Mouse (Mus musculus) forebrain, embryonic 15.5 days (tissue): ENCODE data around the gene Tmem150c. TPM values are rescaled to one million over a fixed set of nuclear protein-coding genes. Genes with fewer than 3 reads are reported as not detected.

Experiments
- ATAC-seq: fragments of 200-750 bp; cut with Nextera tagmentation; replicated peaks from 2 replicates; pipeline ENCODE4 v1.8.0; 2017; ENCODE audit warnings: mild to moderate bottlenecking, moderate TSS enrichment, moderate library complexity
- H3K27ac ChIP-seq: fragments of 300-500 bp; sonication (generic); replicated peaks from 2 replicates; pipeline ENCODE4 v1.5.1; 2015; ENCODE audit warnings: mild to moderate bottlenecking, inconsistent platforms
- H3K27me3 ChIP-seq: fragments of 300-500 bp; sonication (generic); 2 replicates; pipeline ENCODE4 v1.6.1; 2015; ENCODE audit warnings: inconsistent platforms
- H3K36me3 ChIP-seq: fragments of 300-500 bp; sonication (generic); 2 replicates; pipeline ENCODE4 v1.6.1; 2015; ENCODE audit warnings: mild to moderate bottlenecking, inconsistent platforms
- H3K4me1 ChIP-seq: fragments of 300-500 bp; sonication (generic); 2 replicates; pipeline ENCODE4 v1.6.1; 2015; ENCODE audit warnings: inconsistent platforms
- H3K4me2 ChIP-seq: fragments of 300-500 bp; sonication (generic); replicated peaks from 2 replicates; pipeline ENCODE4 v1.6.1; 2015; ENCODE audit warnings: mild to moderate bottlenecking, inconsistent platforms
- H3K4me3 ChIP-seq: fragments of 300-500 bp; sonication (generic); 2 replicates; pipeline ENCODE4 v1.5.1; 2015; ENCODE audit warnings: mild to moderate bottlenecking, inconsistent platforms
- H3K9ac ChIP-seq: fragments of 300-500 bp; sonication (generic); replicated peaks from 2 replicates; pipeline ENCODE4 v1.6.1; 2015; ENCODE audit warnings: mild to moderate bottlenecking, inconsistent platforms
- H3K9me3 ChIP-seq: fragments of 300-500 bp; sonication (generic); 2 replicates; pipeline ENCODE4 v1.6.1; 2016; ENCODE audit warnings: inconsistent platforms
- WGBS: fragments of 180-500 bp; shearing (Covaris S2); methylation state at CpG from one replicate; pipeline ENCODE4 v1.1.7; 2015; ENCODE audit warnings: mixed read lengths; 5-methylcytosine and 5-hydroxymethylcytosine counted together
- polyA plus RNA-seq: library from polyadenylated mRNA; unstranded; fragments of >200 nt; fragmentation: Nextera tagmentation; extraction: Ambion mirVana; gene quantifications from 2 replicates; pipeline ENCODE4 v1.2.1, GENCODE M21; 2015

Tmem150c gene
- 31.8 and 32.1 TPM in 2 replicates for polyA plus RNA-seq

- Histone ChIP-seq H3K4me3 (peak within 1 kb of the TSS; percentile 72), H3K36me3 (no peaks in the 10 kb centered on the region), H3K27me3 (no peaks in the 10 kb centered on the region), H3K4me1 (peaks cover 13% of the 10 kb centered on the region), H3K9ac (peak within 1 kb of the TSS; percentile 80), H3K4me2 (peak within 1 kb of the TSS; percentile 90), H3K27ac (peak within 1 kb of the TSS; percentile 72), H3K9me3 (no peaks in the 10 kb centered on the region)
- peak; percentile 39 for ATAC-seq
- 9% methylated on average over 6 of the region's 6 CpGs for whole genome bisulfite sequencing
Measured at GRCm38 (mm10) chr5:100159638-100159973, at the start of gene Tmem150c. TSS of gene Tmem150c (minus strand) at chr5:100159808.

GRCm38 (mm10) chr5:100209093-100209492 is 49.5 kb upstream of the Tmem150c start:
- Histone ChIP-seq H3K9ac (no peak overlapping the region), H3K36me3 (no peaks in the 10 kb centered on the region), H3K9me3 (no peaks in the 10 kb centered on the region), H3K27ac (no peak overlapping the region), H3K4me1 (no peaks in the 10 kb centered on the region), H3K4me2 (no peak overlapping the region), H3K4me3 (no peak overlapping the region), H3K27me3 (no peaks in the 10 kb centered on the region)
- no peak for ATAC-seq
- WGBS = 88% methylated on average over 7 of the region's 7 CpGs

GRCm38 (mm10) chr5:100206675-100207074 is 47.1 kb upstream of the Tmem150c start:
- H3K9ac ChIP-seq = no peak overlapping the region
- ATAC-seq = no peak
- no peak overlapping the region for H3K4me2 ChIP-seq
- H3K27ac ChIP-seq = no peak overlapping the region
- H3K36me3 ChIP-seq = no peaks in the 10 kb centered on the region
- no peaks in the 10 kb centered on the region for H3K4me1 ChIP-seq
- no peak overlapping the region for H3K4me3 ChIP-seq
- no peaks in the 10 kb centered on the region for H3K9me3 ChIP-seq
- H3K27me3 ChIP-seq = no peaks in the 10 kb centered on the region
- 79% methylated on average over 6 of the region's 6 CpGs for WGBS

GRCm38 (mm10) chr5:100205519-100206189 is 46.0 kb upstream of the Tmem150c start:
- ATAC-seq = no peak
- no peaks in the 10 kb centered on the region for H3K36me3 ChIP-seq
- peaks cover 9% of the 10 kb centered on the region for H3K4me1 ChIP-seq
- H3K4me3 ChIP-seq = no peak overlapping the region
- H3K27ac ChIP-seq = no peak overlapping the region
- WGBS = 86% methylated on average over 9 of the region's 9 CpGs
- no peak overlapping the region for H3K9ac ChIP-seq
- H3K9me3 ChIP-seq = no peaks in the 10 kb centered on the region
- no peaks in the 10 kb centered on the region for H3K27me3 ChIP-seq
- no peak overlapping the region for H3K4me2 ChIP-seq

GRCm38 (mm10) chr5:100200805-100201204 is 41.2 kb upstream of the Tmem150c start:
- no peaks in the 10 kb centered on the region for H3K27me3 ChIP-seq
- H3K9me3 ChIP-seq = no peaks in the 10 kb centered on the region
- peaks cover 50% of the 10 kb centered on the region for H3K4me1 ChIP-seq
- peak; percentile 77 for ATAC-seq
- 23% methylated on average over 5 of the region's 5 CpGs for WGBS
- H3K9ac ChIP-seq = no peak overlapping the region
- H3K27ac ChIP-seq = peak overlapping the region; percentile 69
- no peaks in the 10 kb centered on the region for H3K36me3 ChIP-seq
- H3K4me2 ChIP-seq = no peak overlapping the region
- H3K4me3 ChIP-seq = no peak overlapping the region

- Histone ChIP-seq H3K4me2 (no peak overlapping the region), H3K36me3 (no peaks in the 10 kb centered on the region), H3K4me3 (no peak overlapping the region), H3K27ac (peak overlapping the region; percentile 69), H3K9me3 (no peaks in the 10 kb centered on the region), H3K4me1 (peaks cover 50% of the 10 kb centered on the region), H3K27me3 (no peaks in the 10 kb centered on the region), H3K9ac (no peak overlapping the region)
- peak; percentile 65 for ATAC-seq
- 19% methylated on average over 5 of the region's 5 CpGs for WGBS
Measured at GRCm38 (mm10) chr5:100200296-100200695, 40.7 kb upstream of the Tmem150c start.

- no peaks in the 10 kb centered on the region for H3K36me3 ChIP-seq
- H3K4me2 ChIP-seq = no peak overlapping the region
- H3K27ac ChIP-seq = 0 out of 2 replicates have a peak overlapping the region, but pooled peaks have one; percentile 69
- no peak overlapping the region for H3K9ac ChIP-seq
- peaks cover 50% of the 10 kb centered on the region for H3K4me1 ChIP-seq
- no peak; the same call in 1 of the 2 replicates for ATAC-seq
- no peaks in the 10 kb centered on the region for H3K27me3 ChIP-seq
- H3K9me3 ChIP-seq = no peaks in the 10 kb centered on the region
- H3K4me3 ChIP-seq = no peak overlapping the region
- 21% methylated on average over 7 of the region's 7 CpGs for WGBS
Measured at GRCm38 (mm10) chr5:100199092-100199853, 39.7 kb upstream of the Tmem150c start.

GRCm38 (mm10) chr5:100197476-100197875 is 37.9 kb upstream of the Tmem150c start:
- no peak overlapping the region for H3K9ac ChIP-seq
- no peak for ATAC-seq
- H3K4me1 ChIP-seq = peaks cover 50% of the 10 kb centered on the region
- WGBS = 63% methylated on average over 9 of the region's 9 CpGs
- no peaks in the 10 kb centered on the region for H3K27me3 ChIP-seq
- H3K27ac ChIP-seq = no peak overlapping the region
- H3K36me3 ChIP-seq = no peaks in the 10 kb centered on the region
- H3K4me3 ChIP-seq = no peak overlapping the region
- H3K9me3 ChIP-seq = no peaks in the 10 kb centered on the region
- H3K4me2 ChIP-seq = no peak overlapping the region

GRCm38 (mm10) chr5:100196854-100197431 is 37.3 kb upstream of the Tmem150c start:
- no peaks in the 10 kb centered on the region for H3K36me3 ChIP-seq
- no peak overlapping the region for H3K4me3 ChIP-seq
- H3K9ac ChIP-seq = no peak overlapping the region
- H3K9me3 ChIP-seq = no peaks in the 10 kb centered on the region
- WGBS = 52% methylated on average over 15 of the region's 15 CpGs
- no peak overlapping the region for H3K27ac ChIP-seq
- ATAC-seq = no peak
- H3K4me2 ChIP-seq = no peak overlapping the region
- H3K4me1 ChIP-seq = peaks cover 50% of the 10 kb centered on the region
- H3K27me3 ChIP-seq = no peaks in the 10 kb centered on the region

- H3K4me2 ChIP-seq = no peak overlapping the region
- H3K27ac ChIP-seq = no peak overlapping the region
- H3K9me3 ChIP-seq = no peaks in the 10 kb centered on the region
- WGBS = 72% methylated on average over 9 of the region's 9 CpGs
- no peaks in the 10 kb centered on the region for H3K36me3 ChIP-seq
- no peak overlapping the region for H3K4me3 ChIP-seq
- peaks cover 48% of the 10 kb centered on the region for H3K4me1 ChIP-seq
- H3K27me3 ChIP-seq = no peaks in the 10 kb centered on the region
- no peak overlapping the region for H3K9ac ChIP-seq
- no peak for ATAC-seq
Measured at GRCm38 (mm10) chr5:100196397-100196796, 36.8 kb upstream of the Tmem150c start.

- Histone ChIP-seq H3K4me2 (no peak overlapping the region), H3K36me3 (no peaks in the 10 kb centered on the region), H3K27ac (no peak overlapping the region), H3K4me1 (peaks cover 13% of the 10 kb centered on the region), H3K4me3 (no peak overlapping the region), H3K9me3 (no peaks in the 10 kb centered on the region), H3K9ac (no peak overlapping the region), H3K27me3 (no peaks in the 10 kb centered on the region)
- WGBS = 92% methylated on average over 14 of the region's 14 CpGs
- no peak for ATAC-seq
Measured at GRCm38 (mm10) chr5:100191438-100192190, 32.0 kb upstream of the Tmem150c start.
